Mouse (Mus musculus): ENCODE data around the gene Cabin1.

- TF ChIP-seq HCFC1 (IDR thresholded peaks at IDR 0.05; ENCODE audit: low read depth, low read length) (no peak), USF1 (IDR thresholded peaks at IDR 0.05; ENCODE audit: low read depth, low read length) (no peak), CTCF (IDR thresholded peaks at IDR 0.05 in 2 of 3, conservative IDR thresholded peaks at IDR 0.05 in 1 of 3; ENCODE audit: control insufficient read depth in 1 of 3, insufficient read depth in 1 of 3, low read depth in 2 of 3, low read length in 3 of 3, poor library complexity in 1 of 3, severe bottlenecking in 1 of 3) (no peak), GATA1 (IDR thresholded peaks at IDR 0.05; ENCODE audit: low read depth, low read length) (no peak), NRF1 (IDR thresholded peaks at IDR 0.05; ENCODE audit: insufficient read depth, low read depth, low read length, poor library complexity, severe bottlenecking) (no peak), POLR2A (IDR thresholded peaks at IDR 0.05; ENCODE audit: control insufficient read depth in 1 of 2, insufficient read depth in 1 of 2, low read depth in 1 of 2, low read length in 2 of 2, poor library complexity in 1 of 2) (no peak), MAFK (IDR thresholded peaks at IDR 0.05; ENCODE audit: borderline replicate concordance, low read depth, low read length) (no peak), ELF1 (IDR thresholded peaks at IDR 0.05; ENCODE audit: low read depth, low read length) (no peak), MAX (IDR thresholded peaks at IDR 0.05; ENCODE audit: low read length) (no peak), GABPA (IDR thresholded peaks at IDR 0.05; ENCODE audit: low read depth, low read length) (no peak), TAL1 (IDR thresholded peaks at IDR 0.05; ENCODE audit: low read length) (no peak)
Observed at GRCm38 (mm10) chr10:75743369-75743768, 20.8 kb downstream of the Cabin1 start.
